Mouse (Mus musculus): ENCODE data around the gene Ak2. TPM values are rescaled to one million over a fixed set of nuclear protein-coding genes. Genes with fewer than 3 reads are reported as not detected.

Ak2 gene
- total RNA-seq, 1 experiment = 177 TPM

GRCm38 (mm10) chr4:128974677-128975076, 17.1 kb upstream of the Ak2 start:
- no peak overlapping the region for H3K9ac ChIP-seq (ENCODE audit: insufficient read depth, low read depth, low read length, poor library complexity, severe bottlenecking)
- in situ Hi-C loops (cut with MboI; ENCODE audit: low sequenced_read_pairs in 2 of 2, unreplicated experiment in 2 of 2) = no loop called here

GRCm38 (mm10) chr4:128976577-128976976, 15.2 kb upstream of the Ak2 start:
- Histone ChIP-seq H3K36me3 (ENCODE audit: control insufficient read depth, insufficient read depth, low read length, poor library complexity, severe bottlenecking) (no peaks in the 10 kb centered on the region), H3K9me3 (ENCODE audit: control insufficient read depth, insufficient read depth, low read depth, low read length) (no peaks in the 10 kb centered on the region), H3K4me3 (ENCODE audit: insufficient read depth in 1 of 2, low read depth in 1 of 2, low read length in 2 of 2, poor library complexity in 1 of 2, severe bottlenecking in 1 of 2) (no peak overlapping the region), H3K9ac (ENCODE audit: insufficient read depth, low read depth, low read length, poor library complexity, severe bottlenecking) (no peak overlapping the region), H3K4me1 (ENCODE audit: control insufficient read depth in 2 of 2, insufficient read depth in 2 of 2, low read length in 2 of 2, poor library complexity in 1 of 2) (peaks cover 7 to 15% of the 10 kb centered on the region in 2 experiments), H3K27ac (ENCODE audit: insufficient read depth, low read depth, low read length, poor library complexity, severe bottlenecking) (no peak overlapping the region)
- TF ChIP-seq HCFC1 (IDR thresholded peaks at IDR 0.05; ENCODE audit: borderline replicate concordance, insufficient read depth, low read length) (no peak), ZNF384 (IDR thresholded peaks at IDR 0.05; ENCODE audit: low read depth, low read length) (no peak), CHD2 (IDR thresholded peaks at IDR 0.05; ENCODE audit: low read depth, low read length) (no peak), MAFK (IDR thresholded peaks at IDR 0.05; ENCODE audit: insufficient read depth, low read depth, low read length) (no peak), ZC3H11A (IDR thresholded peaks at IDR 0.05; ENCODE audit: borderline replicate concordance, low read depth, low read length) (no peak)
- DNase-seq (ENCODE audit: low read depth, low spot score) = no peak
- in situ Hi-C loops (cut with MboI; ENCODE audit: low sequenced_read_pairs in 2 of 2, unreplicated experiment in 2 of 2) = no loop called here

More at GRCm38 (mm10) chr4:128974677-128975076, 17.1 kb upstream of the Ak2 start:
- DNase-seq (ENCODE audit: low read depth, low spot score) = no peak
- H3K36me3 ChIP-seq (ENCODE audit: control insufficient read depth, insufficient read depth, low read length, poor library complexity, severe bottlenecking) = no peaks in the 10 kb centered on the region
- TF ChIP-seq ZNF384 (IDR thresholded peaks at IDR 0.05; ENCODE audit: low read depth, low read length) = no peak
- no peak for TF ChIP-seq MAFK (IDR thresholded peaks at IDR 0.05; ENCODE audit: insufficient read depth, low read depth, low read length)
- TF ChIP-seq HCFC1 (IDR thresholded peaks at IDR 0.05; ENCODE audit: borderline replicate concordance, insufficient read depth, low read length) = peak; percentile 50; the same call in 1 of the 2 replicates
- peaks cover 9 to 13% of the 10 kb centered on the region in 2 experiments for H3K4me1 ChIP-seq (ENCODE audit: control insufficient read depth in 2 of 2, insufficient read depth in 2 of 2, low read length in 2 of 2, poor library complexity in 1 of 2)
- H3K9me3 ChIP-seq (ENCODE audit: control insufficient read depth, insufficient read depth, low read depth, low read length) = no peaks in the 10 kb centered on the region
- 0 out of 2 replicates have a peak overlapping the region, but pooled peaks have one; percentile 34 for H3K27ac ChIP-seq (ENCODE audit: insufficient read depth, low read depth, low read length, poor library complexity, severe bottlenecking)
- H3K4me3 ChIP-seq (ENCODE audit: insufficient read depth in 1 of 2, low read depth in 1 of 2, low read length in 2 of 2, poor library complexity in 1 of 2, severe bottlenecking in 1 of 2) = peak overlapping the region in 1 of 2 experiments; percentile 33; a peak in 1 of 4 replicates

- Histone ChIP-seq H3K36me3 (ENCODE audit: control insufficient read depth, insufficient read depth, low read length, poor library complexity, severe bottlenecking) (no peaks in the 10 kb centered on the region), H3K4me3 (ENCODE audit: insufficient read depth in 1 of 2, low read depth in 1 of 2, low read length in 2 of 2, poor library complexity in 1 of 2, severe bottlenecking in 1 of 2) (no peak overlapping the region), H3K27ac (ENCODE audit: insufficient read depth, low read depth, low read length, poor library complexity, severe bottlenecking) (no peak overlapping the region), H3K9me3 (ENCODE audit: control insufficient read depth, insufficient read depth, low read depth, low read length) (no peaks in the 10 kb centered on the region), H3K4me1 (ENCODE audit: control insufficient read depth in 2 of 2, insufficient read depth in 2 of 2, low read length in 2 of 2, poor library complexity in 1 of 2) (peaks cover 7 to 14% of the 10 kb centered on the region in 2 experiments), H3K9ac (ENCODE audit: insufficient read depth, low read depth, low read length, poor library complexity, severe bottlenecking) (no peak overlapping the region)
- no peak for DNase-seq (ENCODE audit: low read depth, low spot score)
- in situ Hi-C loops (cut with MboI; ENCODE audit: low sequenced_read_pairs in 2 of 2, unreplicated experiment in 2 of 2) = no loop called here
- TF ChIP-seq ZNF384 (IDR thresholded peaks at IDR 0.05; ENCODE audit: low read depth, low read length) (no peak), CHD2 (IDR thresholded peaks at IDR 0.05; ENCODE audit: low read depth, low read length) (no peak), MAFK (IDR thresholded peaks at IDR 0.05; ENCODE audit: insufficient read depth, low read depth, low read length) (no peak)
Measured at GRCm38 (mm10) chr4:128977217-128977616, 14.5 kb upstream of the Ak2 start.

- DNase-seq (ENCODE audit: low read depth, low spot score) = no peak
- Histone ChIP-seq H3K4me3 (ENCODE audit: insufficient read depth in 1 of 2, low read depth in 1 of 2, low read length in 2 of 2, poor library complexity in 1 of 2, severe bottlenecking in 1 of 2) (no peak overlapping the region), H3K36me3 (ENCODE audit: control insufficient read depth, insufficient read depth, low read length, poor library complexity, severe bottlenecking) (no peaks in the 10 kb centered on the region), H3K9ac (ENCODE audit: insufficient read depth, low read depth, low read length, poor library complexity, severe bottlenecking) (no peak overlapping the region), H3K4me1 (ENCODE audit: control insufficient read depth in 2 of 2, insufficient read depth in 2 of 2, low read length in 2 of 2, poor library complexity in 1 of 2) (peaks cover 9 to 12% of the 10 kb centered on the region in 2 experiments), H3K9me3 (ENCODE audit: control insufficient read depth, insufficient read depth, low read depth, low read length) (no peaks in the 10 kb centered on the region), H3K27ac (ENCODE audit: insufficient read depth, low read depth, low read length, poor library complexity, severe bottlenecking) (no peak overlapping the region)
- TF ChIP-seq CHD2 (IDR thresholded peaks at IDR 0.05; ENCODE audit: low read depth, low read length) (no peak), MAFK (IDR thresholded peaks at IDR 0.05; ENCODE audit: insufficient read depth, low read depth, low read length) (no peak), ZC3H11A (IDR thresholded peaks at IDR 0.05; ENCODE audit: borderline replicate concordance, low read depth, low read length) (no peak), ZNF384 (IDR thresholded peaks at IDR 0.05; ENCODE audit: low read depth, low read length) (no peak), HCFC1 (IDR thresholded peaks at IDR 0.05; ENCODE audit: borderline replicate concordance, insufficient read depth, low read length) (no peak)
- in situ Hi-C loops (cut with MboI; ENCODE audit: low sequenced_read_pairs in 2 of 2, unreplicated experiment in 2 of 2) = no loop called here
Measured at GRCm38 (mm10) chr4:128978634-128979033, 13.1 kb upstream of the Ak2 start.
